Mouse (Mus musculus) embryonic fibroblast, embryonic 13.5 days (primary cell): Measurements from ENCODE around the gene Copb1.

Source experiments
- CTCF ChIP-seq: IDR thresholded peaks from 2 replicates; pipeline ENCODE4 v1.5.1; 2011; ENCODE audit warnings: mild to moderate bottlenecking, control low read depth, low read length, moderate library complexity, borderline replicate concordance; ENCODE audit not compliant: insufficient read depth
- POLR2A ChIP-seq: IDR thresholded peaks from 2 replicates; pipeline ENCODE4 v1.6.1; 2011; ENCODE audit warnings: low read depth, mild to moderate bottlenecking, control low read depth, low read length, moderate library complexity

- no peak for TF ChIP-seq POLR2A
- TF ChIP-seq CTCF = no peak
Observed at GRCm38 (mm10) chr7:114214385-114214784, 40.1 kb downstream of the Copb1 start.
